Comparison of ENCODE assay signal across 16 mouse cellular contexts in the genomic region with DNA sequence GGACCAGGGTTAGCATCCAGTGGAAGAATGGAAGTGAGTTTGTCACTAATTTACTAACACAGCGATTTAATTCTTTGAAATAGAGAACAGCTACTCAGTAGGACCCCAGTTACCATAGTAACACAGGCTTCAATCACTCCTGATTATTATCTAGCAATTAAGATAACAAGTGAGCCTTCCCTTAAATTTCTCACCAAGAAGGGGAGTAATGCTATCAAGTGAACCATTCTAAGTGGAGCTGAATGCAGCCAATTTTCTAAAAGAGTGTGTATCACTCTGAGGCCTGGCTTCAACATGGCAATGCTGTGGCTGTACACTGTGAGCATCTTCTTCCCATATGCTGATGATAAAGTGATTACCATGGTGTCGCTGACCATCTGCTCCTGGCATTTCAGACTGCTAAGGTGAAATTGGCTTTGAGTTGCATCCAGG.
A peak's percentile ranks its signal among the peaks of the same experiment; 100 is the strongest.
DNase-seq lines count a peak whose midpoint lies in the region; ATAC-seq and TF ChIP-seq lines count a peak whose summit lies in the region.
"Had no signal": no experiment of that assay in that cellular context is flagged by ENCODE, and none has a peak within 500 bp of the region (broad histone marks: within the 10 kb centered on the region; RNA-seq: fewer than 3 reads in every experiment).

No protein-coding gene starts in this region.

- no peaks in the 10 kb centered on the region for H3K9me3 ChIP-seq in forebrain, postnatal 0 days (ENCODE audit: low read length)
- H3K9me3 ChIP-seq in neural tube, embryonic 15.5 days (replicated peaks), result no peaks in the 10 kb centered on the region
- no peaks in the 10 kb centered on the region for H3K9me3 ChIP-seq in liver, embryonic 11.5 days (ENCODE audit: control insufficient read depth, low read length)
- H3K9me3 ChIP-seq: heart, embryonic 15.5 days; kidney, embryonic 15.5 days; limb, embryonic 12.5 days; stomach, embryonic 15.5 days had no signal

- no peak overlapping the region for H3K4me2 ChIP-seq in forebrain, postnatal 0 days (ENCODE audit: low read depth)
- no peak overlapping the region for H3K4me2 ChIP-seq in neural tube, embryonic 15.5 days
- no peak overlapping the region for H3K4me2 ChIP-seq in liver, embryonic 11.5 days
- H3K4me2 ChIP-seq: heart, embryonic 15.5 days; kidney, embryonic 15.5 days; limb, embryonic 12.5 days; stomach, embryonic 15.5 days had no signal

- H3K4me3 ChIP-seq in cerebellum, adult 2 months (replicated peaks; ENCODE audit: insufficient read depth, low read depth, low read length), result no peak overlapping the region
- no peak overlapping the region for H3K4me3 ChIP-seq in layer of hippocampus, adult 2 months
- H3K4me3 ChIP-seq in forebrain, postnatal 0 days (ENCODE audit: low read depth, low read length), result no peak overlapping the region
- no peak overlapping the region for H3K4me3 ChIP-seq in neural tube, embryonic 15.5 days (replicated peaks)
- no peak overlapping the region for H3K4me3 ChIP-seq in liver, embryonic 11.5 days (ENCODE audit: low read depth, low read length)
- H3K4me3 ChIP-seq: heart, embryonic 15.5 days; kidney, embryonic 15.5 days; limb, embryonic 12.5 days; stomach, embryonic 15.5 days had no signal

- peak; percentile 22 to 57 for DNase-seq in cerebellum, adult 2 months
- no peak for DNase-seq in cerebellum, adult 11-12 months
- no peak for DNase-seq in layer of hippocampus, adult 2 months (ENCODE audit: low spot score in 2 of 2)
- no peak for DNase-seq in layer of hippocampus, adult 9-11 months
- DNase-seq in forebrain, postnatal 0 days, result peak; percentile 35
- DNase-seq in liver, embryonic 11.5 days (ENCODE audit: low spot score), result no peak
- DNase-seq in urinary bladder, postnatal 25 days (ENCODE audit: low spot score), result no peak
- DNase-seq: heart, adult 11 months; thymus, postnatal 14 days had no signal

- no peaks in the 10 kb centered on the region for H3K36me3 ChIP-seq in forebrain, postnatal 0 days (ENCODE audit: insufficient read depth)
- no peaks in the 10 kb centered on the region for H3K36me3 ChIP-seq in neural tube, embryonic 15.5 days
- no peaks in the 10 kb centered on the region for H3K36me3 ChIP-seq in liver, embryonic 11.5 days (ENCODE audit: control insufficient read depth, insufficient read depth, low read length)
- H3K36me3 ChIP-seq: heart, embryonic 15.5 days; kidney, embryonic 15.5 days; limb, embryonic 12.5 days; stomach, embryonic 15.5 days had no signal

- no peak overlapping the region for H3K9ac ChIP-seq in forebrain, postnatal 0 days
- no peak overlapping the region for H3K9ac ChIP-seq in neural tube, embryonic 15.5 days (replicated peaks)
- no peak overlapping the region for H3K9ac ChIP-seq in liver, embryonic 11.5 days (ENCODE audit: low read depth, low read length)
- H3K9ac ChIP-seq: heart, embryonic 15.5 days; kidney, embryonic 15.5 days; limb, embryonic 12.5 days; stomach, embryonic 15.5 days had no signal

- no peak overlapping the region for H3K27ac ChIP-seq in cerebellum, adult 2 months (ENCODE audit: insufficient read depth, low read length)
- 0 out of 2 replicates have a peak overlapping the region, but pooled peaks have one; percentile 39 for H3K27ac ChIP-seq in layer of hippocampus, adult 2 months
- H3K27ac ChIP-seq in forebrain, postnatal 0 days (ENCODE audit: low read depth, low read length), result peak overlapping the region; percentile 55; the same call in 1 of the 2 replicates
- H3K27ac ChIP-seq in neural tube, embryonic 15.5 days (replicated peaks), result no peak overlapping the region
- H3K27ac ChIP-seq in liver, embryonic 11.5 days (ENCODE audit: low read depth, low read length), result no peak overlapping the region
- H3K27ac ChIP-seq: heart, embryonic 15.5 days; kidney, embryonic 15.5 days; limb, embryonic 12.5 days; stomach, embryonic 15.5 days had no signal

- H3K27me3 ChIP-seq in cerebellum, adult 2 months (ENCODE audit: control insufficient read depth, insufficient read depth, low read length), result no peaks in the 10 kb centered on the region; the same call in 1 of the 2 replicates
- no peaks in the 10 kb centered on the region for H3K27me3 ChIP-seq in forebrain, postnatal 0 days (ENCODE audit: insufficient read depth, low read length)
- no peaks in the 10 kb centered on the region for H3K27me3 ChIP-seq in neural tube, embryonic 15.5 days (replicated peaks)
- no peaks in the 10 kb centered on the region for H3K27me3 ChIP-seq in liver, embryonic 11.5 days (replicated peaks; ENCODE audit: control insufficient read depth, insufficient read depth, low read length)
- H3K27me3 ChIP-seq: CH12.LX; heart, embryonic 15.5 days; kidney, embryonic 15.5 days; limb, embryonic 12.5 days; stomach, embryonic 15.5 days had no signal

- H3K4me1 ChIP-seq in cerebellum, adult 2 months (ENCODE audit: control insufficient read depth, insufficient read depth, low read length), result no peaks in the 10 kb centered on the region
- peaks cover 9% of the 10 kb centered on the region; the same call in 1 of the 2 replicates for H3K4me1 ChIP-seq in forebrain, postnatal 0 days (ENCODE audit: insufficient read depth)
- H3K4me1 ChIP-seq in neural tube, embryonic 15.5 days, result 0 out of 2 replicates have a peak, but pooled peaks cover 2% of the 10 kb centered on the region
- no peaks in the 10 kb centered on the region for H3K4me1 ChIP-seq in liver, embryonic 11.5 days (replicated peaks; ENCODE audit: control insufficient read depth, insufficient read depth, low read length)
- H3K4me1 ChIP-seq: heart, embryonic 15.5 days; kidney, embryonic 15.5 days; limb, embryonic 12.5 days; stomach, embryonic 15.5 days had no signal

- no peak for TF ChIP-seq CTCF in cerebellum, adult 2 months (IDR thresholded peaks at IDR 0.05; ENCODE audit: borderline replicate concordance, insufficient read depth, low read depth, low read length)
- no peak for TF ChIP-seq CTCF in layer of hippocampus, adult 2 months (conservative IDR thresholded peaks at IDR 0.05)
- no peak for TF ChIP-seq CTCF in forebrain, postnatal 0 days (IDR thresholded peaks at IDR 0.05; ENCODE audit: low read depth)

- WGBS in cerebellum, adult 2 months, result 11% methylated on average over 2 of the region's 2 CpGs
- 17% methylated on average over 2 of the region's 2 CpGs for WGBS in forebrain, postnatal 0 days
- WGBS in neural tube, embryonic 15.5 days, result 33% methylated on average over 2 of the region's 2 CpGs
- 69% methylated on average over 2 of the region's 2 CpGs for WGBS in liver, embryonic 11.5 days

- no peak for TF ChIP-seq POLR2A in cerebellum, adult 2 months (IDR thresholded peaks at IDR 0.05; ENCODE audit: borderline replicate concordance, insufficient read depth, low read length)

- ATAC-seq in forebrain, postnatal 0 days, result peak; percentile 88
- 0 out of 2 replicates have a peak, but pooled peaks have one; percentile 35 for ATAC-seq in neural tube, embryonic 15.5 days (ENCODE audit: low FRiP score)
- no peak for ATAC-seq in liver, embryonic 11.5 days (replicated peaks; ENCODE audit: low FRiP score)
- ATAC-seq: activated CD4-positive, CD25-positive, alpha-beta regulatory T cell, adult 4 months had no signal

Comparison
In these comparisons a context has a peak if more than half of its experiments do, and no peak if none do; other contexts are left out.
1. DNase-seq: peak in cerebellum, adult 2 months (2 of 2) and forebrain, postnatal 0 days (single experiment); none in cerebellum, adult 11-12 months (single experiment), layer of hippocampus, adult 2 months (0 of 2), layer of hippocampus, adult 9-11 months (single experiment), liver, embryonic 11.5 days (single experiment) and urinary bladder, postnatal 25 days (single experiment).
2. H3K27ac ChIP-seq: peak in layer of hippocampus, adult 2 months (single experiment) and forebrain, postnatal 0 days (single experiment); none in cerebellum, adult 2 months (single experiment), neural tube, embryonic 15.5 days (single experiment) and liver, embryonic 11.5 days (single experiment).